Mouse (Mus musculus): ENCODE measurements around the gene Hsd17b2. TPM values are rescaled to one million over a fixed set of nuclear protein-coding genes. Genes with fewer than 3 reads are reported as not detected.

The Hsd17b2 gene
- total RNA-seq, 2 experiments from 2014 or later, result 15.1 to 32.4 TPM

DNA sequence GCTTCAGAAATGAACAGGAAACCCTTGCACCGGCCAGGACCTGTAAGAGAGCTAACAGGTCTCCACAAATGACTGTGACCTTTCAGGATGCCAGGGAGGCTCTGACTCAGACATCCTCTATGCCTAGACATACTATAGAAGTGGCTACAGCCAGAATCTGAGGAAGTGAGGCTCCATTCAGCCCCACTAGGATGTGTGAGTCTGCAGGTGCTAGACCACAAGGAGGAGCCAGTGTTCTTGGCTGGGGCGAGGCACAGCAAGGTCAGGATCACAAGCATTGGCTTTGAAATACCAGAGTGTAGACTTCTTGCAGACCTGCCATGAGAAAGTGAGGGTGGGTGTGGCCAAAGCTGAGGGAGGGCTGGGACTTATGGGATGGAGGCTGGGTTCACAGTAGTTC, 70.9 kb downstream of the Hsd17b2 start:
- no peak for DNase-seq

DNA sequence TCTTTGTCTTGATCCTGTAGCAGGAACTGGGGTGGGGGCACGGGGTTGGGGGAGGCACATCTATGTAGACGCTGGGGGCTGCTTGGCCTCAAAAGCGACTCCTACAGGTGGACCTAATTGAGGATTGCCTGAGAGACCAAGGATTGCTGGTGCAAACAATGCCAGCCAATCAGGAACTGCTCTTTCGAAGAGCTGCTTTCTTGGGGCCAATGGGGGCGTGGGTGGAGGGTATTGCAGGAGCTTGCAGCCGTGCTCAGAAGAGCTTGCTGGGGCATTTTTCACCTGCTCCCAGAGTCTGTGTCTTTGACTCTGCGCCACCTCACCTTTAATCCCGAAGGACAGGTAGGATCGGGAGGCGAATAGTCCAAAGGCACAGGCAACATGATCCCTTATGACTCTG, 73.9 kb downstream of the Hsd17b2 start:
- no peak for DNase-seq

DNA sequence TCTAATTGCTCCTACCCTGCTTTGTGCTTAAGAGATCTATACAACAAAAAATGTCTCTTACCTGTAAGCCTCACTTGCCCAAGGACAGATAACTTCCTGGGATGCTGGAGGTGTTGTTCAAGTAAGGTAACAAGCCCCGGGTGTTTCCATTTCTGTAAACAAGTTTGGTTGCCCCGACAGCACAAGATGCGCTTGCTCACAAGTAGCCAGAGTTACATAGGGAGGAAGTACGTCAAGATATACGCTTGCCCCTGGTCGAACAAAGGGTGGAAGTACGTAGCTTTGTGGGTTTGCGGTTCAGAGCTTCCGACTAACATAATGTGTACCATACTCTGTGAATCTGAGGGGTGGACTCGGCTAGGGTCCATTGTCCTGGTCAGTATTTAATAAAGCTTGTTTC, 74.4 kb downstream of the Hsd17b2 start:
- no peak for DNase-seq

DNA sequence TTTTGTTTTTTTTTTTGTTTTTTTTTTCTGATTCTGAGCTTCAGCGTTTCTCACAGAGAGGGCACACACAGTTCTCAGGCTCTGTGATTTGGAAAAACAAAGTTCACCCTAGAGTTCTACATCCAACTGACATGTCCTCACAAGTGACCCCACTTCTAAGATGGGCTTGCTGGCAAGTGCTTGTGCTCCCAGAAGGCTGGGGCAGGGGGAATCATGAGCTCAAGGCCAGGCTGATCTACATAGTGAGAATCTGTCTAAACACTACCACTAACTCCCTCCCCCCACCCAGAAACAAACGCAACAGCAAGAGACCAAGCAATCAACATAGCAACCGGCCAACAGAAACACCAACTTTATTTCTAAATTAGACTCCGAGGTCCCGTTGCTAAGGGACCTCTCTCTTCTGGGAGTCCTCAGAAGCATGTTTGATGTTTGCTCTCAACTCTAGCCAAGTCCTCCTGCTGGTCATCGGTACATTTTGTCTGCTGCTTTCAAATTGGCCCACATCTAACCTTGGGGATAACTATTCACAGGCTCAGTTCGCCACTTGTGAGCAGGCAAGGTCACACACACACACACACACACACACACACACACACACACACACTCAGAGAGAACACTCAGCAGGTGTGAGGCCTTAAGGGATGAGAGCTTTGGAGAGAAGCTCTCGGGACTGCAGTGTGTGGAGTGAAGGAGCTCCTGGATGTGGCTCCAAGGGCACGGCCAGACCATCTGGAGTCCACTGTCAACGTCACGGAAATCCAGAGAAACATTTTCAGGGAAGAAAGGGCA, 77.0 kb downstream of the Hsd17b2 start:
- DNase-seq, result no peak

DNA sequence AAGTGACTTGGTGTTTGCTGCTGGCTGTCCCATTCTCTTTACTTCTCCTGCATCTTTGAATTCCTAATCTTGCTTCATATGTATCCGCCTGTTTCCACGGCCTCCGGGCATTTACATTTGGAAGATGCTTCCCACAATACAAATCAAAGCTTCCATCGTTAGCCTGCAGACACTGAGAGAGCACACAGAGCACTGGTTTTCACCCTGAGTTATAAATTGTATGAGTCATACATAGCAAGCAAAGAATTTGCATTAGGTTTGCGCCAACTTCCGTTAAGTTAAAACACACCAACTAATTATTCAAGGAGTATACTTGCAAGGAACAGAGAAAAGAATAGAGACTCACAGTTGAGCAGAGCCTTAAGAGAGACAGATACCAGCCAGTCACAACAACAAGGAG, 77.6 kb downstream of the Hsd17b2 start:
- DNase-seq, result no peak

DNA sequence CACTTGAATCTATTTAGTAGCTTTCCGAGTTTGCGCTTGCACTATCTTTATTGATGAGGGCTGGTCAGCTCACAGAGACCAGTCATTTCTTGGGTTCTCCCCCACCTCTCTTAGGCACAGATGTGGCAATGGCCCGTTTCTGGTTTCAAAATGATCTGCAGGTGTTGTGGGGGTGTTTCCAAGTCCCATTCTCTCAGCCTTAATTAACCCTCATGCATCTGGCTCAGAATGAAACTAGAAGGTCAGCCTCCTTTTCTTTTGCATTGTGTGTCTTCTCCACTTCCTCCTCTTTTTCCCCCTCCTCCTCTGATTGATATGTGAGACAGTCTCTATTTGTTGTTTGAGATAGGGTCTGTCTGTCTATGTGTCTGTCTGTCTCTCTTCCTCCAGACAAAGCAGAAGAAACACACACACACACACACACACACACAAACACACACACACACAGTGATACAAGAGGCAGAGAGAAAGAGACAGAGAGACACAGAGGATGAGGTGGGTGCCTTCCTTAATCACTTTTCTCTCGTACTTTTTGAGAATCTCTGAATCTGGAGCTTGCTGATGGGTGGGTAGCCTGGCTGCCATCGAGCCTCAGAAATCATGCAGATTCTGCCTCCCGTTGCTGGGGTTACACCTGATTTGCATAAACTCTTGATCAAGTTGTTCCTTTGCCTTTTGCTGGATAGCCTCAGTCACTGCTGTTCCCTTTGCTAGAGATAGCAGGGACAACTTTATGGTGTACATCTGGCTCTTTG, 79.8 kb downstream of the Hsd17b2 start:
- no peak for DNase-seq

DNA sequence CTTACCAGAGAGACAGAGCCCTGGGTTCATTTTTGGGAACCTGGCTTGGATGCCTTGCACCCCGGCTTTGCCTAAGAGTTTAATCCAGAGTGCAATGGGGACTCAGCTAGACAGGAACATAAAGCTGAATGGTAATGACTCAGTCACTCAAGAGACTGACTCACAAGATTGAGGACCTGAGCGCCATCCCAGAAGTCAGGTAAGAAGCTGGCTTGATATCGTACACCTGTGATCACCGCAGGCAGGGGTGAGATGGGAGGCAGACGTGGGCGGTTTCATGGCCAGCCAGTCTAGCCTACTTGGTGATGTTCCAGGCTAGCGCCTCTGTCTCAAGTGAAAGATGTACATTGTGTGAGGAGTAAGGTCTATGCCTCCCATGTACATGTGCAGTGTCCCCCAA, 81.3 kb downstream of the Hsd17b2 start:
- DNase-seq, result no peak

DNA sequence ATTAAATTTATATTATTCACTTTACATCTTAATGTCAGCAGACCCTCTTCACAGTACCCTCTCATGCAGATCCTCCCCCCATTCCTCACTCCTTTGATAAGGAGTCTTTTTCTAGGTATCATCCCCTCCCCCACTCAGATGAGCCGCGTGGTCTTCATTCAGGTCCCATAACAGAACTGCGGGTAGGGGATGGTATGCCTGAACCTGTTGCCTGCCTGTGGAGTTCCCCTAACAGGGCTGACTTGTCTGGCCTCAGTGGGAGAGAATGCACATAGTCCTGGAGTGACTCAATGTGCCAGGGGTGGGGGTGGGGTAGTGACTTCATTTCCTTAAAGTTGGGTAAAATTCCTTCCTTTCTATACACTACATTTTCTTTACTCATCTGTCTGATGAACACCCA, 84.7 kb downstream of the Hsd17b2 start:
- DNase-seq, result no peak

DNA sequence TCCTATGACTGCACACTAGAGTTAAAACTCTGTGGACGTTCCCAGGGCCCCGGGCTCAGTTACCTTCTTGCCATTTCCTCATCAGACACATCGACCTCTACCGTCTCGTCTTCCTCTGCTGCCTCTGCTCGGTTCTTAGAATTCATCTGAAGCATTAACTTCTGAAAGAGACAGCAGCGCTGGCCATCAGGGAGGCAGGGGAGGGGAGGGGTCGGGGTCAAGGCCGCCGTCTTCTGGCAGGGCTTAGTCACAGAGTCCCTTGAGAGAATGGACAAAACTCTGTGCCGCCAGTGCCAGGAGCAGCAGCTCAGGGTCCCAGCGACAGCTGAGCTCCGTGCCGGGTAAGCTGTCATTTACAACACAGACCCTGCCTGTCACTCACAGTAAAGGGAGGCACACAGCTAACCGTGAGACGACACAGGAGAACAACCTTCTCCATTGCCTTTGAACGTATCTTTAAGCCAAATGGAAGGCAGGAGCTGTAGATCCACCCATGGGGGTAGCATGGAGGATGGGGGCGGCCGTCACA, 91.0 kb downstream of the Hsd17b2 start:
- DNase-seq, result peak; percentile 52

DNA sequence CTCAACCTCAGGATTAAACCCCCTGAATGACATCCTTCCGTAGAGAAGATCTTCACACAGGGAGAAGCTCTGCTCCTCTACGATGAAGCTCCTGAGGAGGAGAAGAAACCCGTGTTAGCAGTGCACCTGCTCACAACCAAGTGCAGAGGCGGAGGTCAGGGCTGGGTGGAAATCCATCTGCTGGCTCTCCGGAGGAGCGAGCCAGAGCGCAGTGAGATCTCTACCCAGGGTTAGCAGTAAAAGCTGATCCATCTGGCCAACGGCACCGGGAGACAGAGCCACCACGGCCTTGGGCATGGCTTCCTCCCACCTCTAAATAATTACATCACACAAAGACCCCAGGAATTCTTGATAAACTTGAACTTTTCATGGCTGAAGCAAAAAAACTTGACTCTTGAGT, 92.9 kb downstream of the Hsd17b2 start:
- no peak for DNase-seq

DNA sequence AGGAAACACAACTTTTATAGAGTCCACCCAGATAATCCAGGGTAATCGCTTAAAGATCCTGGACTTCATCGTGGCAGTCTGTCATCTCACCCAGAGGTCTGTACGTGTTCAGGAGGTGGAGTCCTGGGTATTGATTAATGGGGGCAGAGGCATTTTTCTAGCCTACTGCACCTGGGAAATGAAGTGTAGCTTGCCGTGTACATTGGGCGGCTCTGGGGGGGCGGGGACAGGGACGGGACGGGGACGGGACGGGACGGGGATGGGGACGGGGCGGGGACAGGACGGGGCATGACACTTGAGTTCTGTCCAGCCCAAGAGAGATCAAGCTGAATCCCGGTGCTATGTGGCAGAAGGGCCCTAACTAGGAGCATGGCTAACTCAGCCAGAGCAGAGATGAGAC, 94.8 kb downstream of the Hsd17b2 start:
- DNase-seq, result no peak

DNA sequence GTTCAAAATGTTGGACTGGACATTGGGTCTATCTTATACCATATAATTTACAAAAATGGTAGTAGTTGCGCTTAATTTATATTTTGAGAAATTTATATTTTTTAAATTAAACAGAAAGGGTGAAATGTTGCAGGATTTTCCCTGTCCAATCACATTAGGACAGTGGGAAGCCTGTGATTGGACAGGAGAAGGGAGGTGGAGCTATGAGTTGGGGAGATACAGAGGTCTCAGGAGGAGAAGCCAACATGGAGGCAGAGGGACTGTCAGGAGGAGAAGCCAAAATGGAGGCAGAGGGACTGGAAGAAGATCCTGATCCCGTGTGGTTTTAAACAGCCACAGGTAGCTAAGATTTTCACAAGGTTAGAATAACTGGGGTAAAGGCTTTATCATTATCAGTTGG, 96.4 kb downstream of the Hsd17b2 start:
- DNase-seq, result no peak

DNA sequence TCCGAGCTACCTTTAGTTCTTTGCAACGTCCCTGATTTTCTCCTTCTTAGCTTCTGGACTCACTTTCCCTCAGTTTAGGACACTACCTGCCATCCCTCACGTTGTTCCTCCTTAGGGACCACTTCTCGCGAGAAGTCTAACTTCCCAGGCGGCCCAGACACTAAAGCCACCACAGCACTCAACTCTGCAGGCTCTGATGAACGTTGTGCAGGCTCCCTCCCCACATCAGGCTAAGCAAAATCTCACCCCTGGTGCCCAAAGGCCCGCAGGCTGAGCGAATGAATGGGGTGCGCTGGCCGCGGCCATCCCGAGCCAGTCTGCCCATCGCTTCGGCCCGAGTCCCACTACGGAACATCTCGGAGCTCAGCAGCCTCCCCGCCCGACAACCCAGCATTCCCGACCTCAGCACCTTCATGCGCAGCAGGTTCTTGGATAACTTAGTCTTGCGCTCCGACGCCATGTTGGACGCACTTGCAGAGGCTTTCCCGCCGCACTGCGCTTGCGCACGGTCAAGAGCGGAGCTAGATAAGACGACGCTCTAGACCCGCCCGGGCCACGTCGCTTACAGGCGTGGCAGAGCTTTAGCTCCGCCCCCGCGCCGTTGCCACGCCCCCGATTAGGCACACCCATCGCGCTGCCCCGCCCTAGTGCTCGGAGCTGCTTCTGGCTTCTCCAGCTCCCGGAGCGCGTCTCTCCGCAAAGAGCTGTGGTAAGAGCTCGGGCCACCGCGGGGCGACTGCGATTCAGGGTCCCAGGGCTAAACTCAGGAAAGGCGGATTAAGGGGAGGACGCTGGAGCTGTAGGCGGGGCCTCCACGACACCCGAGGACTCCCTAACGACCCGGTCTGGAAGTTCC, 100.0 kb downstream of the Hsd17b2 start, which contains the start of gene Mphosph6:
Mphosph6 (minus strand) TSS at position 501 of the 856 bp plus-strand sequence.
- peak; percentile 98 for DNase-seq

DNA sequence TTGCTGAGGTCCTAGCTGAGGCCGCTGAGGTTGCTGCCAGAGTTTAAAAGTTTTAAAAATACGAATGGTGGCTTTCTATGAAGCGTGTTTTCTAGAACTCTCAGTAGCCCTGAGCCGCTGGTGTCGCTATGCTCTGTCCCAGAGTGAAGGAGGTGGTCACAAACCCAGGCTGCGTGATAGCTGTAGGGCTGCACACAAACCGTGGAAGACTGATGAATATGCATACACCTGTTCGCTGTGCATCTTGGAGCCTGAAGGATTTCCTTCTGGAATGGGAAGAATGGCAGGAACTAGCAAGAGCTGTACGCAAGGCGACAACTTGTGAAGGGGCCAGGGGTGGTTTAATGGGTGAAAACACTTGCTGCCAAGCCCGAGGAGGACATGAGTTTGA, 100.6 kb downstream of the Hsd17b2 start:
- no peak for DNase-seq

DNA sequence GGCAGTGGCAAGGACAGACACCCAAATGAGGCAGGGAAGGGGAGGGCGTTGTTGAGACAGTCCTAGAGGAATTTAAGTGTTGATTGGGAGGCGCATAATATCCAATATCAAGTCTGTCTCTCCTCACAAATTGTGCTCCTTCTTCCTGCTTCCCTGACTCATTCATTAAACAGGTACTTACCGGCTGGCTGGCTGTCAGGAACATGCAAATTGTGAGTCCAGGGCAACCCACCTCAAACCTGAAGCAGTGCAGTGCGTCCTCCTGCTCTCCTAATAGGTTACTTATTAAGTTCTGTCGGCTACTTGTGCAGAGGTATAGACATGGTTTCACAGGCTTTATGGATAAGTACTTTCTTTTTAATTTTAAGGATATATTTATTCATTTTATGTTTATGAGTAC, 103.7 kb downstream of the Hsd17b2 start:
- no peak for DNase-seq

Other genes with a start within 250 kb of the Hsd17b2 start
- gene Plcg2, start 203.6 kb upstream of the Hsd17b2 start, total RNA-seq (2021), result 1 to 10 TPM; 4.9 to 5.1 TPM
- gene Sdr42e1, start 28.2 kb upstream of the Hsd17b2 start, total RNA-seq (2021), result 1 to 10 TPM; 3.4 to 6.1 TPM
- gene Mphosph6, start 100.0 kb downstream of the Hsd17b2 start, total RNA-seq (2021), result 10 to 100 TPM; 16.8 to 20.5 TPM

All from adrenal gland, postnatal 10 days (tissue).